Mouse (Mus musculus) stomach, postnatal 0 days (tissue): ENCODE data around the gene Krcc1.

Experiments
- CTCF ChIP-seq: IDR thresholded peaks from 2 replicates; pipeline ENCODE4 v1.5.1; 2016; ENCODE audit warnings: antibody characterized with exemption, low read depth, mild to moderate bottlenecking, moderate library complexity
- EP300 ChIP-seq: optimal IDR thresholded peaks from 2 replicates; pipeline ENCODE3; 2016; ENCODE audit warnings: antibody characterized with exemption

- TF ChIP-seq CTCF (no peak), EP300 (no peak)
These were observed 53.3 kb downstream of the Krcc1 start for GRCm38 (mm10) chr6:71324816-71325215.
